Mouse (Mus musculus): ENCODE data around the gene Dhx32. TPM values are rescaled to one million over a fixed set of nuclear protein-coding genes. Genes with fewer than 3 reads are reported as not detected.

The Dhx32 gene
- polyA plus RNA-seq, 1 experiment from 2014 or later = 56.9 TPM

DNA sequence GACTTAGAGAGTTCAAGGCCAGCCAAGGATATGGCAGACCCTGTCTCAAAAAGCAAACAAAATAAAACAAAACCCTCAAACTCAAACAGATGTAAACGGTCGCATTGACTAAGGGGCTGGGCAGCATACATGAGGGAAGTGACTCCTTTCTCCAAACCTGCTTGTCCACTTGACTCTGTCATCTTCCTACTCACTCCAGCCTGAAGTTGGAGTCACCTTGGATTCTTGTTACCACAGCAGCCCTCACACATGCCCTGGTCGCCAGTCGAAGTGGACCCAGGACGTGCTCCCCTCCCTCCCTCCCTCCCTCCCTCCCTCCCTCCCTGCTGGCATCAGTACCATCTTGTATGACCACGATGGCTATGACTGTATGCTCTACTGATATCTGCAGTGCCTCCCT lies 943 bp downstream of the Dhx32 start:
- ATAC-seq (no peak), DNase-seq (ENCODE audit: low spot score) (no peak)
- Histone ChIP-seq H3K36me3 (ENCODE audit: control insufficient read depth, insufficient read depth, low read length) (no peaks in the 10 kb centered on the region), H3K4me1 (ENCODE audit: control insufficient read depth, insufficient read depth, low read length) (no peaks in the 10 kb centered on the region), H3K9ac (ENCODE audit: low read length) (no peak overlapping the region), H3K4me2 (ENCODE audit: low read length) (no peak overlapping the region), H3K27ac (ENCODE audit: low read depth, low read length) (no peak overlapping the region), H3K4me3 (ENCODE audit: low read depth, low read length) (no peak overlapping the region), H3K27me3 (replicated peaks; ENCODE audit: control insufficient read depth, insufficient read depth, low read length) (no peaks in the 10 kb centered on the region), H3K9me3 (replicated peaks; ENCODE audit: control insufficient read depth, low read length) (no peaks in the 10 kb centered on the region)
- WGBS = 66% methylated on average over 6 of the region's 6 CpGs

DNA sequence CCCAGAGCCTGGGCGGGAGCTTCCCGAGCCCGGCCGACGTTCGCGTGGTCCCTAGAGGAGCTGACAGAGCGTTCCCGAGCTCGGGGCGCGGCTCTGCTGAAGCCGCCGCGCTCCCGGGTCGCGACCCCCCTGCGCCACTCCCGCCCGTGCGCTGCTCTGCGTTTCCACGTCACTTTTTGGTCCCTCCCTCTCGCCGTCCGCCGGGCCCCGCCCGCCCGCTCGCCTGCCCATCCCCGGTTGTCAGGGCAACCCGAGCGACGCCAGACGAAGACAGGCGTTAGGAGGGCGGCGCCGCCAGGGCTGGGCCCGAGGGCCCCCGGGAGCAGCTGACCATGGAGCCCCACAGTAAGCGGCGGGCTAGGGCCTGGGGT lies 5.9 kb downstream of the Dhx32 start, which contains the start of gene Fank1:
Gene Fank1 (plus strand): TSS at position 236 of the 371 bp plus-strand sequence.
- H3K36me3 ChIP-seq (ENCODE audit: control insufficient read depth, insufficient read depth, low read length) = no peaks in the 10 kb centered on the region
- peak within 1 kb of the TSS; percentile 80 for H3K9ac ChIP-seq (ENCODE audit: low read length)
- peak within 1 kb of the TSS; percentile 84 for H3K4me3 ChIP-seq (ENCODE audit: low read depth, low read length)
- no peaks in the 10 kb centered on the region for H3K9me3 ChIP-seq (replicated peaks; ENCODE audit: control insufficient read depth, low read length)
- DNase-seq (ENCODE audit: low spot score) = peak; percentile 91
- peaks cover 10% of the 10 kb centered on the region; the same call in 1 of the 2 replicates for H3K4me1 ChIP-seq (ENCODE audit: control insufficient read depth, insufficient read depth, low read length)
- H3K27me3 ChIP-seq (replicated peaks; ENCODE audit: control insufficient read depth, insufficient read depth, low read length) = no peaks in the 10 kb centered on the region
- peak within 1 kb of the TSS; percentile 84 for H3K4me2 ChIP-seq (ENCODE audit: low read length)
- 0% methylated on average over 31 of the region's 45 CpGs for WGBS
- no peak within 1 kb of the TSS for H3K27ac ChIP-seq (ENCODE audit: low read depth, low read length)
- ATAC-seq = peak; percentile 95

DNA sequence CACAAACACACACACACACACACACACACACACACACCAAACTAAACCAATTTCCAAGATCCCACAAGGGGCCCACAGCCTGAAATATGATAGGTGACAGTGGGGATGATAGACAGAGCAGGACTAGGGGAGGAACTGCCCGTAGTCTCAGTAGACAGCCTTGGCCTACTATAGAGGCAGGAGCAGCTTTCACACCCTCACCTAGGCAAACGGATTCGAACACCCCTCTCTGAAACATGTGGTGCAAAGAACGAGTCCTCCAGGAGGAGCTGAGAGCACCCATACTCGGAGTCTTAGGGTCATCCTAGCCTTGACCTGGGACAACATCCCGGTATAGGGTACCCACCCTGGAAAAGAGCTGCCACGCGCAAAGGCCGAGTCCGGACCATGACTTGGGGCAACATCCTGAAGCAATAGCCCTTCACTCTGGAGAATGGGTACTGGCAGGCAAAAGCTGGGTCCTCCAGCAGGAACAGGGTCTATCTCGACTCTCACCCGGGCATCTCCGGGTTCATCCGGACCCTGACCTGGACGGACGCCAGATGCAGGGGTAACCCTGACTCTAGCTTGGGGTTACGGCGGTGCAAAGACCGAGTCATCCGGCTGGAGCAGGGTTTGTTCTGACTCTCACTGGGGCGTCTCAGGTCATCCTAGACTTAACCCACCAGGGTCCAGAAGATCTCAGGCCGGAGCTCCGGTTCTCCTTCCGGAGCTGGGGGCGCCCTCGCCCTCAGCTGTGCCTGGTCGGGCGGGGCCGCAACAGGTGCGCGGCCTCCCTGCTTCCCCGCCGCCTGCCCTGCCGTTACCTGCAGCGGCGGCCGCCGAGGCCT lies 6.5 kb downstream of the Dhx32 start:
- H3K27ac ChIP-seq (ENCODE audit: low read depth, low read length) = no peak overlapping the region
- WGBS = 2% methylated on average over 38 of the region's 38 CpGs
- H3K4me3 ChIP-seq (ENCODE audit: low read depth, low read length) = peak overlapping the region; percentile 84
- peak overlapping the region; percentile 80 for H3K9ac ChIP-seq (ENCODE audit: low read length)
- ATAC-seq (no peak; the same call in none of the 2 replicates), DNase-seq (ENCODE audit: low spot score) (no peak)
- peaks cover 10% of the 10 kb centered on the region; the same call in 1 of the 2 replicates for H3K4me1 ChIP-seq (ENCODE audit: control insufficient read depth, insufficient read depth, low read length)
- no peaks in the 10 kb centered on the region for H3K9me3 ChIP-seq (replicated peaks; ENCODE audit: control insufficient read depth, low read length)
- H3K4me2 ChIP-seq (ENCODE audit: low read length) = peak overlapping the region; percentile 84
- no peaks in the 10 kb centered on the region for H3K27me3 ChIP-seq (replicated peaks; ENCODE audit: control insufficient read depth, insufficient read depth, low read length)
- no peaks in the 10 kb centered on the region for H3K36me3 ChIP-seq (ENCODE audit: control insufficient read depth, insufficient read depth, low read length)

DNA sequence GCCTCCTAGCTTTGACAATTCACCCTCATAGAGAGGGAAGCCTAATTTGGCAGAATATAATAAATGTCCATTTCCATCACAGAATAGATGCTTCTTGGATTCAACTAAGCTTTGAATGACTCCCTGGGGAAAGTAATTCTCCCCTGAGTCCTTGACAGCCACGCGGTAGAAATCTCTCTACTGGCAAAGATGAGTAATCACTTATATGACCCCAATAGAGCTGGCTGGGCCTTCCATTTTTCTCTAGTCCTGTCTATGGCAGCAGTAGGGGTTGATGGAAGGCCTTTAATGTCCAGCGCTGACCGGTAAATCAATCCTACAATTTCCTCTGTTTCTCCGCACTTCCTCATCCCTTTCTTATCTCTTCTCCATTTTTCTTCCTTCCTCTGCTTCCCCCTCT lies 7.3 kb downstream of the Dhx32 start:
- DNase-seq (ENCODE audit: low spot score) (no peak), ATAC-seq (no peak)
- H3K4me1 ChIP-seq (ENCODE audit: control insufficient read depth, insufficient read depth, low read length) = peaks cover 10% of the 10 kb centered on the region; the same call in 1 of the 2 replicates
- 0 out of 2 replicates have a peak overlapping the region, but pooled peaks have one; percentile 2 for H3K4me3 ChIP-seq (ENCODE audit: low read depth, low read length)
- no peaks in the 10 kb centered on the region for H3K9me3 ChIP-seq (replicated peaks; ENCODE audit: control insufficient read depth, low read length)
- H3K27ac ChIP-seq (ENCODE audit: low read depth, low read length) = no peak overlapping the region
- H3K9ac ChIP-seq (ENCODE audit: low read length) = no peak overlapping the region
- peak overlapping the region; percentile 84 for H3K4me2 ChIP-seq (ENCODE audit: low read length)
- H3K27me3 ChIP-seq (replicated peaks; ENCODE audit: control insufficient read depth, insufficient read depth, low read length) = no peaks in the 10 kb centered on the region
- 67% methylated on average over 5 of the region's 5 CpGs for WGBS
- no peaks in the 10 kb centered on the region for H3K36me3 ChIP-seq (ENCODE audit: control insufficient read depth, insufficient read depth, low read length)

DNA sequence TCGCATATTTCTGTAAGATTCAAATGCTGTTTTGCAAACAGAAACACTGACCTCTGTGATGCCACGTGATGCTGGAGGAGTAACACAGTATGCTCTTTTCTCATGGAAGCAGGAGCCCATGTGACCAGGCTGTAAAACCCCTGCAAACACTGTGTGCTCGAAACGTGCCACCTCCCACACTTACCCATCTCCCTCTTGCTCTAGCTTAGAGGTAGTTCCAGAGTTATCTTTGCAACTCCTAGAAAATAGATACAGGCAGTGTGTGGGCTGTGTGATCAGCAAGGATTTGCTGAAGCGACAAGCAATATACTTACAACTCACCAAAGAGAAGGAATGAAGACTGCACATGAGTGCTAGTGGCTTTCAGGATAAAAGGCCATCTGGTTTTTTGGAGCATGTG lies 14.0 kb downstream of the Dhx32 start:
- no peaks in the 10 kb centered on the region for H3K27me3 ChIP-seq (replicated peaks; ENCODE audit: control insufficient read depth, insufficient read depth, low read length)
- ATAC-seq = no peak
- no peak overlapping the region for H3K9ac ChIP-seq (ENCODE audit: low read length)
- DNase-seq (ENCODE audit: low spot score) = no peak
- no peak overlapping the region for H3K4me3 ChIP-seq (ENCODE audit: low read depth, low read length)
- H3K4me1 ChIP-seq (ENCODE audit: control insufficient read depth, insufficient read depth, low read length) = peaks cover 13% of the 10 kb centered on the region; the same call in 1 of the 2 replicates
- no peak overlapping the region for H3K4me2 ChIP-seq (ENCODE audit: low read length)
- H3K36me3 ChIP-seq (ENCODE audit: control insufficient read depth, insufficient read depth, low read length) = no peaks in the 10 kb centered on the region
- no peaks in the 10 kb centered on the region for H3K9me3 ChIP-seq (replicated peaks; ENCODE audit: control insufficient read depth, low read length)
- H3K27ac ChIP-seq (ENCODE audit: low read depth, low read length) = no peak overlapping the region
- 65% methylated on average over 5 of the region's 5 CpGs for WGBS

DNA sequence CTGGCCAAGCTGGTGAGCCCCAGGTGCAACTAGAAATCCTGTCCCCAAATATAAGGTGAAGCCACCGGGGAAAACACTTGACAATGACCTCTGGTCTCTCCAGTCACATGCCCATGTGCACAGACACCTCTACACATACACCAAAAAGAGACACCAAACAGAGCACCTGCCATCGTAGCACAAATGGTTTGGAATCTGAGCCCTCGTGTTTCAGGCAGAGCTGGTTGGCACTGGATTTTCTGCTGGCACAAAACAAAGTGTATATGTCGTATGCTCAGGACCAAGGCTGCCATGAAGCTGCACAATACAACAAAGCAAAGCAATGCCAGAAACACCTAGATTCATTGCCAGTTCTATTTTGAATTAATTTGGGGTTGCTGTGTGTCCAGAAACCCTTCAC lies 14.5 kb downstream of the Dhx32 start:
- WGBS = 59% methylated on average over 4 of the region's 4 CpGs
- peak overlapping the region; percentile 66 for H3K27ac ChIP-seq (ENCODE audit: low read depth, low read length)

GRCm38 (mm10) chr7:133765849-133766243 lies 16.7 kb downstream of the Dhx32 start:
- WGBS = 27% methylated on average over 13 of the region's 13 CpGs
- ATAC-seq (peak; percentile 84), DNase-seq (ENCODE audit: low spot score) (peak; percentile 89)
- Histone ChIP-seq H3K9ac (ENCODE audit: low read length) (peak overlapping the region; percentile 42; the same call in 1 of the 2 replicates), H3K4me2 (ENCODE audit: low read length) (peak overlapping the region; percentile 23), H3K27me3 (replicated peaks; ENCODE audit: control insufficient read depth, insufficient read depth, low read length) (no peaks in the 10 kb centered on the region), H3K4me3 (ENCODE audit: low read depth, low read length) (no peak overlapping the region), H3K27ac (ENCODE audit: low read depth, low read length) (peak overlapping the region; percentile 85), H3K4me1 (ENCODE audit: control insufficient read depth, insufficient read depth, low read length) (peaks cover 13% of the 10 kb centered on the region; the same call in 1 of the 2 replicates), H3K36me3 (ENCODE audit: control insufficient read depth, insufficient read depth, low read length) (no peaks in the 10 kb centered on the region), H3K9me3 (replicated peaks; ENCODE audit: control insufficient read depth, low read length) (no peaks in the 10 kb centered on the region)

More for the DNA sequence above, 14.5 kb downstream of the Dhx32 start:
- H3K9ac ChIP-seq (ENCODE audit: low read length) = no peak overlapping the region; the same call in 1 of the 2 replicates
- peaks cover 13% of the 10 kb centered on the region; the same call in 1 of the 2 replicates for H3K4me1 ChIP-seq (ENCODE audit: control insufficient read depth, insufficient read depth, low read length)
- H3K4me3 ChIP-seq (ENCODE audit: low read depth, low read length) = no peak overlapping the region
- H3K27me3 ChIP-seq (replicated peaks; ENCODE audit: control insufficient read depth, insufficient read depth, low read length) = no peaks in the 10 kb centered on the region
- H3K9me3 ChIP-seq (replicated peaks; ENCODE audit: control insufficient read depth, low read length) = no peaks in the 10 kb centered on the region
- H3K4me2 ChIP-seq (ENCODE audit: low read length) = no peak overlapping the region
- no peaks in the 10 kb centered on the region for H3K36me3 ChIP-seq (ENCODE audit: control insufficient read depth, insufficient read depth, low read length)
- no peak for ATAC-seq
- peak; percentile 74 for DNase-seq (ENCODE audit: low spot score)

- DNase-seq (ENCODE audit: low spot score) = peak; percentile 57
- peak overlapping the region; percentile 42; the same call in 1 of the 2 replicates for H3K9ac ChIP-seq (ENCODE audit: low read length)
- H3K4me3 ChIP-seq (ENCODE audit: low read depth, low read length) = no peak overlapping the region
- H3K27me3 ChIP-seq (replicated peaks; ENCODE audit: control insufficient read depth, insufficient read depth, low read length) = no peaks in the 10 kb centered on the region
- ATAC-seq = peak; percentile 50
- peak overlapping the region; percentile 23 for H3K4me2 ChIP-seq (ENCODE audit: low read length)
- H3K36me3 ChIP-seq (ENCODE audit: control insufficient read depth, insufficient read depth, low read length) = no peaks in the 10 kb centered on the region
- H3K4me1 ChIP-seq (ENCODE audit: control insufficient read depth, insufficient read depth, low read length) = peaks cover 13% of the 10 kb centered on the region; the same call in 1 of the 2 replicates
- 26% methylated on average over 10 of the region's 10 CpGs for WGBS
- no peaks in the 10 kb centered on the region for H3K9me3 ChIP-seq (replicated peaks; ENCODE audit: control insufficient read depth, low read length)
- peak overlapping the region; percentile 85 for H3K27ac ChIP-seq (ENCODE audit: low read depth, low read length)
Observed at GRCm38 (mm10) chr7:133765240-133765848, 17.2 kb downstream of the Dhx32 start.
